Mouse (Mus musculus): ENCODE measurements at regions not wholly inside any gene's neighbourhood (a gene's known extent, or its start where the extent isn't known, plus 50 kb on each side); places are given as distances from the start of the nearest gene placed in this dataset.
"Not testable (repeated sequence)": the region's sequence is repeated elsewhere in the genome, so short reads cannot be mapped to it uniquely, and the experiment has no call there.

DNA sequence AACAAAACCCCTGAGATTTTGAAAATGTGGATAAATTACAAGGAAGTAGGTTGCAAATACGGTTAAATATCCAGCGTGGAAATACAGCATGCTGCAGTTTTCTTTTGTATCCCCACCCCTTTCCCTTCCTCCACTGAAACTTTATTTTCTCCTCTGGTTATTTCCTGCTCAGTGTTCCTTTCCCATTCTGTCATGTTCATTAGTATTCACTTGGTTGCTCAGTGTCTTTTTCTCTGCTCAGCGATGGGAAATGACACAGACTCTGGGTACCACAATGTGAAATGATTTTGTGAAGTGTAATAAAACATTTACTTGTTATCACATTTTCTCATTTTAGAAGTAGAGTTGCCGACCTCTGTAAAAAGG is 169.6 kb upstream of the Col8a1 start:
- no peak for DNase-seq

DNA sequence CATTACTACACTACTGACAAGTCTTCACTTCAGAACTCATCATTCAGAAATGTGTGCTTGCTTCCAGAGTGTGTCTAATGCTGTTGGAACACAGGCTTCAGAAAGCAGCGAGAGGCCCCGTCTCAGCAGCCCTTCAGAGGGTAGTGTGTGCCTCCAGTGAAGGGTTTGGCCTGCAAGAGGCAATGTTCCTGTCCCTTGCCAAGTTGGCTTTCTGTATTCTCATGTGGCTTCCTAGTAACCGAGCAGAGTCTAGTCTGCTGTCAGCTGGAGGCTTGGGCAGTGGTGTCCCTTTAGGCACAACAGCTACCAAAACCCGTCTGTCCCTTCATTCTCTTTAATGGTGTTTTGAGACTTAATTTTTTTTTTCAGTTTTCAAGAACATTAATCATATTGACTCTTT is 173.3 kb upstream of the Col8a1 start:
- no peak for DNase-seq

DNA sequence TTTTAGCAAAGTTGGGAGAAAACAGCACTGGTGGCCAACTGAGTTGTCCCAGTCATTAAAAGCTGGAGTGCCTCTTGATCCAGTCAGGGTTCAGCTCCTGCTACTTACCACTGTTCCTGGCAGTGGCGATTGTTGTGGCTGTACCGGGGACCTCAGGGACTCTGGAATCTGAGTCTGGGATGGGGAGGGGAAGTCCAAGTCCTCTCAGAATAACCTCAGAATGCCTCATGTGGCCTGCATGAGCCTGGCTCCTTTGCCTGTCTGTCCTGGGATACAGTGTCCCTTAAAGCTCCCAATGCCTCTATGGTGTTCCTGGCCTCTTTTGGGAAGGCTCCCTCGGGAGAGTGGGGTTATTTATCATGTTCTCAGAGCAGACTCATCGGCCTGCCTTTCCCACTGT is 173.8 kb upstream of the Col8a1 start:
- no peak for DNase-seq

DNA sequence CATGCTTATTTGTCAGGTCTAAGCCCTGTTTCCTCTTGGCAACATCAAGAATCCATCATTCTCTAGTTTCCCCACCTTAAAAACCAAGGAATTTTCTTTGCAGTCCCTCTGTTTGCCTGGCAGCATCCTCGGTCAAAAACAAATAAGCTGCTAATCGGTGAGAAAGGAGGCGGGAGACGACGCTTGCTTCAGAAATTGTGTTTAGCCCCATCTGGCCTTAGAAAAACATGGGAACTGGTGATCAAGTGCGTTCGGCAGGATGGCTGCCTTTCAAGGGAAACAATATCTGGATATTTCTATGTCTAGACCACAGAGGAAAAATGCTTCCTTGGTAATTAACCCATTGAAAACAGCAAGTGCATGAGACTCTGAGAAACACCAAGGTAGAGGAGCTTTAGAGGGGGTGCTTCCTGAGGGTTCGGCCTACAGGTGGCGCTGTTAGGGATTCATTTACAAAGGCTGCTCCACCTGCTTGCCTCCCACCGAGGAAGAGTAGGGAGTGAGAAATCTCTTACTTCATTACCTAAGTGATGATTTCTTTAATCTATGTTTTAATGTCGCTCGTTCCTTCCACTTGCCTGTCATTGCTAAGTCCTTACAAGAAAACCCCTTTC is 174.7 kb upstream of the Col8a1 start:
- peak; percentile 8 for DNase-seq

DNA sequence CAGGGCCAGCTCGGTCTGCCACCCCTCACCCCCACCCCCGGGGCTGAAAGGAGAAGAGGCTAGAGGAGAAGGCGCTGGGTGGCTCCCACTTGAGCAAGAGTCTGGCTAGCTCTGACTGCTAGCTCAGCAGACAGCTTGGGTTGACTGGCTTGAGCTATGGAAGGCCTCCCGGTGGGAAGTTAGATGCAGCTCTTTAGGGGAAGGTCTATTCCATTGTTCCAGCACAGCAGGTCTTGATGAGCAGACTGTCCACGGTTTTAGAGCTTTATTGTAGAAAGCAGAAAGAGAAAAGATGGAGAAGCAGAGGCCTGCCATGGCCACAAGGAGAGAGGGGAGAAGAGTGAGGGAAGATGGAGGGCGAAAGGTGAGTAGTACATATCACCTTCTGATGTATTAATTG is 190.9 kb upstream of the Col8a1 start:
- DNase-seq, result no peak

DNA sequence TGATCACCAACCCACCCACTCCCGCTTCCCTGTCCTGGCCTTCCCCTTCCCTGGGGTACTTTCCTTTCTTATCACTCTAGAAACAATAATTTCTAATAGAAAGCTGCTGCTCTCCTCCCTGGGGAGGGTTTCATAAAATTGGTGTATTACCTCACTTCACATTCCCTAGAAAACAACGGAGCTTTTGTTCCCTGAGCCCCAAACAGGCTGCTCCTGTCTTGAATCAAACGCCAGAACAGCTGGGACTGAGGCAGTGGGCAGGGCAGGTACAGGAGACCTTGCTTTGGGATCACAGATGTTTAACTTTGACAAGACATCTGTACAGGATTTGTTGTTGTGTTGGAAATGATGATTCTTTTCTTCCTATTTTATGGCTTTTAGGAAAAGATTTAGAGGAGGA is 192.8 kb upstream of the Col8a1 start:
- DNase-seq, result no peak

DNA sequence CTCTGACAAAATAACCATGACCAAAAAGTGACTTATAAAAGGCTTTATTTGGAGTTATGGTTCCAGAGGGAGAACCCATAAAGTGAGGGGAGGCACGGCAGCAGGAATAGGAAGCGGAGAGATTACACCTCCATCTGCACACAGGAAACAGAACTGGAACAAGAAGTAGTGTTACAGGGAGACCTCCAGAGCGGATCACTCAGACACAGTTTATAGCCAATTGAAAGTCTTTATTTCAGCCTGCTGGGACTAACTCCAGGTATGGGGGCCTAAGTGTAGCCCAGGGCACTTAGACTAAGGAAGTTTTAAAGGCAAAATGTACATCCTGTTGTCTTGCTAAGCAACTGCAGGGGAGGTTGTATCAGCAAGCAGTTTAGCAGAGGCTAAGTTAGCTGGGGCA is 195.1 kb upstream of the Col8a1 start:
- DNase-seq, result no peak

DNA sequence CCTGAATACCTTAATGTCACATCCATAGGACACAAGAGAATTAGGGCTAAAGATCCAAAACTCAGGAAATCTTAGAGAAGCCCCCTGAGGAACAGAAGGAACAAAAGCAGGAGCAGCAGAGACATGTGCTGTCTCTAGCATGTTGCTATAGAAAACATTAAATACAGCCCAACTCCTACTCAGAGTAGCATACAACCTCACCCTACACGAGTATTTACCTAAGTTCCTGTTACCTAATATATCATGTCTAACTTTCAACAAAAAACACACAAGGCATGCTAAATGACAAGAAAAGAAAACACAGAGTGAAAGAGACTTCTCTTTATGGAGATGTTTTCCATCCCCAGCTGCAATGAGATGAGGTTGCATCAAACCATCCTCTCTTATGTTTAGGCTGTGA is 216.4 kb upstream of the Col8a1 start:
- DNase-seq, result no peak

DNA sequence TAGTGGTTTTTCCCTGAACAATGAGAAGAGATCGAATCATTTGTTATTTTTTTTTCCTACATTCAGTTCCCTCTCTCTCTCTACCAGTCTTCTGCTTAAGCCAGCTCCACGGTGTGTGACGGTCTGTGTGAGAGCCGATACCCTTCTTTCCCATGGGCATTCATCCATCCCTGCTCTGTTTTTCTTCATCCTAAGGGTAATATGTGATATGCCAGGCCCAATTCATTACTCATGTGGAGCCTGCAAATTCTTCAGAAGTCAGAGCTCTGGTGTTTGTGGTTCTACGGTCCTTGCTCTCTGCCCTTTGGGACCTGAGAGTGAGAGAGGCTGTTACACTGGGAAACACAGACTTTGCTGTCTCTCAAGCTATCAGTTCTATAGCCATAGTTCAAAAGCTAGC is 229.6 kb upstream of the Col8a1 start:
- DNase-seq, result no peak

DNA sequence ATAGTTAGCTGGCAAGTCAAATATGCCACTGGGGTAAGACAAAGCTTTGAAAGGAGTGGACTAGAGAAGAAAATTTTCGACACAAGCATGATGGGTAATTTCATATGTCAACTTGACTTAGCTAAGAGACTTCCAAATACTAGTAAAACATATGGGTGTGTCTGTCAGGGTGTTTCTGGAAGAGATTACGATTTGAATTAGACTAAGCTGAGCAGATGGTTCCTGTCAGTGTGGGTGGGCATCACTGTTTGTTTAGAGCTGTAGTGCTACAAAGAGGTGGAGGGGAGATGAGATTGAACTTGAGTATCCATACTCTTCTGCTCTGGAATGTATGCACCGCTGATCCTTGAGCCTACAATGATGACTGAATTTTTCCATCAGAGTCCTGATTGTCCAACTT is 251.2 kb upstream of the Col8a1 start:
- no peak for DNase-seq

DNA sequence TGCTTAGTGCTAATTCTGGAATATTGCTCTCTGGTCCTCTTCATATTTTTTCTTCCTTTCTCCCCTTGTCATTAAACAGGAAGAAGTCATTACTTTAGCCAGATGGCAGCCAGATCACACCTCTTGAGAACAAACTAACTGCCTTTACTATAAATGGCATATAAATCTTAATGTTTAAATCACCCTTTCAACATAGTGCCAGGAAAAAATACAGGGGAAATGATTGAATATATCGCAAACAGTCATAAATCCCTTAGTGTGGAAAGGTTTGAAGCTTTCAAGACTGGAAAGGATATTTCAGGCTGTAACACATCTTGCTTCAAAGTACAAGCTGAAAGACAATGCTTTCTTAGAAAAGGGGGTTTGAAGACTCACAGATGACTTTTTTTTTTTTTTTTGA is 259.0 kb upstream of the Col8a1 start:
- no peak for DNase-seq

DNA sequence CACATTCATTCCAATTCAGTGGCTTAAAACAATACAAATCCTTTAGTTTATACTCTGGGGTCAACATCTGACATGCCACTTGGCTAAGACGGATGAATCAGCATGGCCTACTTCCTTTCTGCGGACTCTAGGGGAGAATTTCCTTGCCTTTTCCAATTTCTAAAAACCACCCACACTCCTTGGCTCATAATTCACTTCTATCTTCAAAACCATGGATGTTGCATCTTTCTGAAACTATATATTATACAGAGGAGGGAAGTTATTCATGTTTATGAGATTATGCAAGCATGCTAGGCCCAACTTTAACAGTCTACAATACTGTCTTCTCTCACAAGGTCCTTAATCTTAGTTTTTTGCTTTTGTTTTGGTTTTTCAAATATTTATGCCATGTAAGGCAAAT is 273.0 kb upstream of the Col8a1 start:
- DNase-seq, result no peak

DNA sequence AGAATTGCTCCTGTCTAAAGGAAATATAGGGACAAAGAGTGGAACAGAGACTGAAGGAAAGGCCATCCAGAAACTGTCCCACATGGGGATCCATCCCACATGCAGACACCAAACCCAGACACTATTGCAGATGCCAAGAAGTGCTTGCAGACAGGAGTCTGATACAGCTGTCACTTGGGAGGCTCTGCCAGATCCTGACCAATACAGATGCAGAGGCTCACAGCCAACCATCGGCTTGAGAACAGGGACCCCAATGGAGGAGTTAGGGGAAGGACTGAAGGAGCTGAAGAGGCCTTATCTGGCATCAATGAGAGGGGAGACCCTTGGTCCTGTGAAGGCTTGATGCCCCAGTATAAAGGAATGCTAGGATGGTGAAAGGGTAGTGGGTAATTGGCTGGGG is 274.0 kb upstream of the Col8a1 start:
- DNase-seq, result not testable (repeated sequence)

DNA sequence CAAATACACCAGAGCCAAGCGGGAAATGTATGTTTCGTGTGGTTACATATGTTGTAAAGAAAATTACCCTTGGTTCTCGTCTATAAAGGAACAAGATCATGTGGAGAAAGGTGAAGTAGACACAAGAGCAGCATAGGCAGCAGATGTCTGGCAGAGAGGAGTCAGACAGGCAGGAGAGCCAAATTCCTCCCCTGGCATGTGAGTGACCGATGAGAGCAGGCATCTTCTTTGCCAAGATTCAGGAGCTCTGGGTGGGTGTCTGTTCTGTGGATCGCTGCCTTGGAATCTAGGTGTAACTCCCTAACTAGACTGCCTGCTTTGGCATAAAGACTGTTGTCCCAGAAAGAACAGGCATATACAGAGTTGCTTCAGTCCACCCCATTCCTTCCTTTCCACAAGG is 275.1 kb upstream of the Col8a1 start:
- DNase-seq, result no peak

DNA sequence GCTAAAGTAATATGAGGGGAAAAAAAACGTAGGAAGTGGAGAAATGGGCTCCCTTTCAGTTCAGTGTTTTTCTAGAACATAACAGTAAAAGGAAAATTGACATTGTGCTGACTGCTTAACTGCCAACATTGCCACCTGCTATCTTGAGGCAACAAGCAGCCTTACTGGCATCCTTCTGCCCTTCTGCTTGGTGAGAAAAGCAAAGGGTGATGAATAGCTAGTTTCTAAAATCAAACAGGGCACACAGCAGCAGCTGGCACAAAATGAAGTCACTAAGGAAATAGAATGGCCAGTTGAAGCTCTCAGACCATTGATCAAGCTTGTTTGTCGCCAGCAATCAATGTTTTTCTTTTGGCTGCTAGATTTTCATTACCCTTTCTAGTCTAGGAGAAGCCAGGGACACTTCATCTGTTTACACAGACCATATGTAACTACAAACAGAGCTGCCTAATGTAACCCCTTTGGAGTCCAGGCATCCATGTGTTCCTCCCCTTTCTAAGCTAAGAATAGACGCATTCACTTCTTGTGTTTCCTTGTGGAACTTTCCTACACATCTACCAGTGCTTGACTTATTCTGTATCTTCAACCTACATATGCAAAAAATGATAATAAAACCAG is 314.2 kb upstream of the Col8a1 start:
- DNase-seq, result no peak

DNA sequence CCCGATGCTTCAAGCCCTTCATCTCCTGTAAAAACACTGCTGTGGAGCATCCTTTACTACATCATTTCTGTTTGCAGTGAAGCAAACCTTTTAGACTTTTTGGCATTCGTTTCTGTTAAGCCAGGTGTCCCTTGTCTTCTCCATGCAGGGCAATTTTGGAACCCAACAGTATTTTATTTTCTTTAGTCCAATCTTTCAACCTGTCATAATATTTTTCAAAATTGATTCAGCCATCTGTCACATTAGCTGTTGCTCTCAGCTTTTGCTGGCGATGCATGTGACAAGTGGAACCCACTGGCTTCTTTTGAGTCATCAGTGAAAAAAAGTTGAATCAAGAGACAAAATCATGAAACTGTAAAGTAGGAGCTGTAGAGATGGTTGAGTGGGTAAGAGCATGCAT is 317.9 kb upstream of the Col8a1 start:
- no peak for DNase-seq

DNA sequence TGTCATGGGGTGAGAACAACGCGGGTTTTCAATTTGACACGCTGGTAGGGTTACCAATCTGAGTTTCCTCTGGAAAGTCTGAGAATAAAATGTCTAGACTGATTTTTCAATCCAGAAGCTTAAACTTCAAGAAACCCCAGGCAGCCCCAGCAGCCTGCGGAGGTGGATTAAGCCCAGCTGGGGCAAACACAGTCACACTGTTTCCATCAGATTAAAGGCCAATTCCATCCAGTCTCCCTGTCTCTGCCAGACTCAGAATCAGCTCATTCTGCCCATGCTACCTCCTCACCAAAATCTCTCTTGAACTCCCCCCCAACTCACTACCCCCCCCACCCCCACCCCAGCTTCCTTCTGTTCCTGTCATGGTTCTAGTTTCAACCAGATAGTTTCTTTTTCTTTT is 307.9 kb upstream of the Dcbld2 start:
- DNase-seq, result no peak

DNA sequence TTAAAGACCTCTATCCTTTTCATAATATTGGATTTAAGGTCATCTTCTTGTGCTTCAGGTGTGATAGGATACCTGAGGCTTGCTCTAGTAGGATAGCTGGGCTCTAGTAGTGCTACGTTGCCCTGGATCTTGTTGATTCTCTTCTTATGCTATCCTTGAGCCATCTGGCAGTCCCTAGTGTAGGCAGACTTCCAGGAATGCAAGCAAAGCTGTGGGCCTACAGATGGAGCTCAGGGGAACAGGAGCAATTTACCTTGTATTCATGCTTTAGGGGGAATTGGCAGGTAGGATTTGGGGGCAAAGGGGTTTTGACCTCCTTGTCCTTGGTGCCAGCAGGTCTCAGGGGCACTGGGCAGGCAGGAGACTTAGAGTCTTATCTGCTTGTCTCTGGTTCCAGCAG is 297.8 kb upstream of the Dcbld2 start:
- no peak for DNase-seq

DNA sequence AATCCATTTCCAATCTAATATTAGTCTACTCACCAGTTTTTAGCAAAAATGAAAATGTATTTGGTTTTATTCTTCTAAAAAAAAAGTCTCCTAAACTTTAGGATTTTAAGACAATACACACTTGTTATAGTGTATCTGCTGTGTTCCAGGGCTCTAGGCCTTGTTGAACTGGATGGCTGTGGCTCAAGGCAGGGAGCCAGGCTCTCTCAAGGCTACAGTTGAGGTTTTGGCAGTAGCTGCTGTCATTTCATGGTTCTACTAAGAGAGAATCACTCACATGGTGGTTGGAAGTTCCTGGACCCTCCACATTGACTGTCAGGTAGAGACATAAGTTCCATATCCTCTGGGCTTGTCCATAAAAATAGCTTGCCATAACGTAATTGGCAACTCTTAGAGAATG is 282.2 kb upstream of the Dcbld2 start:
- DNase-seq, result no peak

DNA sequence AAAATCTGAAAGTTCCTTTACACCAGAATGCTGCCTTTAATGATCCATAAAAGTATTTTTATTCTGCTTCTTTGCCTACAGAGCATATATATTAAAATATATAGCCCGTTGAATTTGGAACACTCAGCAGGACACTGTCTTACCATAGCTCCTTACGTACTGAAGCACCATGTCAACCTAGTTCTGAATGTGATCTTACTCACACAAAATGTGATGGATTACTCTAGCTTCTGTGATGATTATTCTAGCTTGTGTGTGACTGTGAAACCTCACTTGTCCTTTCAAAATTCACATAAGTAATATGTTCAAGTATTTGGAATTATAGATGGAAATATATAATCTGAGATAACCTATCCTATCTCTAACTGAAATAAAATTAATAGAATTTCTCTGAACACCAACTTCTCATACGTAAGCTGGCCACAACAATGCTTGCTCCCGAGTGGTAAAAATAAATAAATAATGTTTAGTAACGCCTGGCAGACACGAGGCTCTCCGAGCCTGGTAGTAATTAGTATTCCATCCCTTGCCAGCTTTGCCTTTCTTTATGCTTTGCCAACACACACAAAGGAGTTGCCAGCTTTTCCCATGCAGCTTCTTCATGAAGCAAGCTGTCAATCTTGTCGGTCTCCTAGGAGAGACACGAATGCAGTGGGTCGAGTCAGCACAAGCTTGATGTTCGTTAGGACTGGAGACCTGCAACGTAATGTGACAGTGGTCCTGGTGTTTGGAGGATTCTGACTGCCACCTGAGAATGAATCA is 271.9 kb upstream of the Dcbld2 start:
- no peak for DNase-seq

DNA sequence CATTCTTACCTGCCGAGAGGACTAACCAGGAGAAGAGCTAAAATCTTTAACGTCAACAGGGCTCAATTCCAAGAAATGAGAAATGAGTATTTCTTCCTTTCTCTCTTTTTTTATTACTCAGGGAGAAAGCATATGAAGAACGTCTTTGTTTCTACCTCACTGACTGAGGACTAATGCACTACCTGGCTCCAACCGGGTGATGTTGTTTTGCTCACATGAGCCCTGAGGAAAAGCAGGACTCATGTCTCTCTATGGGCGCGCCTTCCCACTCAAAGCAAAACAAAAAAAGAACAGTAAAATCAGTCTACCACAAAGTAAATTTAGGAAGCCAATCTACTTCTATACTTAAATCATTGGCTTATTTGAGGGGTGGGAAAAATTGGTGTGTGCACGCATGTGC is 271.3 kb upstream of the Dcbld2 start:
- no peak for DNase-seq

DNA sequence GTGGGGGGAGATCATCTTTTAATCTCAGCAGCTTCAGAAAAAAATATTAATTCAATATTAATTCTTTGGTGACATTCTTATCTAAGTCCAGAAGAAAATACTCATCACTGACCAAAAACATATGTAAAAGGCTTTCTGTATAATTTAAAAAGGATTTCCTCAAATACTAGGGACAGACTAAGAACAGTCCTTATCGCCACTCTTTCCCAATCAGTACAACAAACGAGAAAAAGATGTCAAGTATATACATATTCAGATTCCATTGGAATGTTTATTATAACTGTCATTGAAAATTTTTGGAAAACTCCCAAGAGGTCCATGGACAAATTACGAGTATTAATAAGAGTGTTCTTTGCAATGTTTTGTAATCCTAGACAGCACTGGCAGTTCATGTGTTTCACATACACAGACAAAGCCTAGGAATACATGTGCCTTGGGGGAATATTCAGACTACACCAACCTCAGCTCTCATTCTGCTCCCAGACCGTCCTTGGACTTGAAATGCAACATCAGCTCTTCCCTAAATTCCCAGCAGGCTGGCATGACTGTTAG is 270.4 kb upstream of the Dcbld2 start:
- DNase-seq, result no peak

DNA sequence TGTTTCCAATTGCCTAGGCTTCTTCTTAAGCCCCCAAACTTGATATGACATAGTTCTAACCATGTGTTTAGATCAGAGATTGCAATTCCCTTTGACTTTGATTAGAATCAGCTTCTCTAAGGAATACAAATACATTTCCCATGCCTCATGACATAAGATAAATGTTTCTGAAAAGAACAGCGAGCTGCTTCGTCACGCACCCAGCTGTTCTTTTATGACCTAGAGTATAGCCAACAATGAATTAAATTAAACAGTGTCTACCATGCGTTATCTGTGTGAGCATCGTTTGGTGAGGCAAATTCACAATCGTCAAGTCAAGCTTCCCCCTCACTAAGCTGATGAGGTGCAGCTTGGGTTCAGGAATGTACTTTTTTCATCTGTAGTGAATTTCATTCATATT is 261.8 kb upstream of the Dcbld2 start:
- no peak for DNase-seq

DNA sequence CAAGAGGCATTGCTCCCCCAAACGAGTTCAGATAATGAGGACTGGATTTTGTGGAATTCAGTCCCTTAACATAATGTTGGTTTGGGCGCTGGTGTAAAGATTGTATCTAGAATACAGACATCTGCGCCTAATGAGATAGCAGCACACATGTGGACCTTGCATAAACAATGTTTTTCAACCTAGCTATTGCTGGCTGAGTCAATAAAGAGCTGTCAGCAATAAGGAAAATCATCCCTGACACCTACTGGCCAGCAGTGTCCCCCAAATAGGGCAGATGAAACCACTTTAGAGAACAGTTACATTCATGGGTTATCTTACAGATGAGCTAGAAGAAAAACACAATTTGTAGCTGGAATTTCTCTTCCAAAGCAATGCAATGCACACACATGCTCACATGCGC is 252.7 kb upstream of the Dcbld2 start:
- no peak for DNase-seq

Measured in thymus, postnatal 4 days (tissue).